Comparison of ENCODE assay signal across 9 mouse cellular contexts in genomic region chr8:123319522-123320164, GRCm38 (mm10). TPM values are rescaled to one million over a fixed set of nuclear protein-coding genes. Genes with fewer than 3 reads are reported as not detected.
A peak's percentile ranks its signal among the peaks of the same experiment; 100 is the strongest.
DNase-seq lines count a peak whose midpoint lies in the region; TF ChIP-seq lines count a peak whose summit lies in the region.
"Had no signal": no experiment of that assay in that cellular context is flagged by ENCODE, and none has a peak within 500 bp of the region (broad histone marks: within the 10 kb centered on the region; RNA-seq: fewer than 3 reads in every experiment).

No protein-coding gene starts in this region.

- TF ChIP-seq CTCF in layer of hippocampus, adult 2 months (conservative IDR thresholded peaks at IDR 0.05) = peak; percentile 81
- peak; percentile 48 to 69 (median 58) for TF ChIP-seq CTCF in MEL (IDR thresholded peaks at IDR 0.05 in 2 of 3, conservative IDR thresholded peaks at IDR 0.05 in 1 of 3; ENCODE audit: control insufficient read depth in 1 of 3, insufficient read depth in 1 of 3, low read depth in 2 of 3, low read length in 3 of 3, poor library complexity in 1 of 3, severe bottlenecking in 1 of 3)

- no peaks in the 10 kb centered on the region for H3K36me3 ChIP-seq in MEL (ENCODE audit: control insufficient read depth in 1 of 2, insufficient read depth in 2 of 2, low read length in 2 of 2)
- H3K36me3 ChIP-seq: neural tube, embryonic 12.5 days had no signal

- no peak for TF ChIP-seq POLR2A in MEL (IDR thresholded peaks at IDR 0.05; ENCODE audit: control insufficient read depth in 1 of 2, insufficient read depth in 1 of 2, low read depth in 1 of 2, low read length in 2 of 2, poor library complexity in 1 of 2)

- H3K4me1 ChIP-seq in MEL (ENCODE audit: control insufficient read depth in 1 of 2, insufficient read depth in 2 of 2, low read length in 2 of 2) = peaks cover 0 to 7% of the 10 kb centered on the region in 2 experiments; a peak in 2 of 4 replicates

- H3K9me3 ChIP-seq in MEL (replicated peaks; ENCODE audit: insufficient read depth, low read length) = no peaks in the 10 kb centered on the region
- H3K9me3 ChIP-seq: neural tube, embryonic 12.5 days had no signal

- intact Hi-C loops in heart, postnatal 14 days (cut with DNase I) = loop anchor here (2.0 to 5.0 kb wide), 2 partner anchors 41 to 103 kb away; partner anchors contain the start of gene Def8

- no peak overlapping the region for H3K4me3 ChIP-seq in layer of hippocampus, adult 2 months
- H3K4me3 ChIP-seq in MEL (ENCODE audit: control insufficient read depth in 1 of 2, insufficient read depth in 1 of 2, low read depth in 2 of 2, low read length in 2 of 2) = no peak overlapping the region; a peak in 1 of 4 replicates
- H3K4me3 ChIP-seq: neural tube, embryonic 12.5 days had no signal

- TF ChIP-seq RAD21 in MEL (IDR thresholded peaks at IDR 0.05; ENCODE audit: low read depth, low read length) = peak; percentile 43

- no peak for TF ChIP-seq EP300 in MEL (IDR thresholded peaks at IDR 0.05; ENCODE audit: low read depth in 1 of 2, low read length in 2 of 2)

- H3K9ac ChIP-seq in MEL (ENCODE audit: control insufficient read depth, low read depth, low read length, poor library complexity, severe bottlenecking) = no peak overlapping the region
- H3K9ac ChIP-seq: neural tube, embryonic 12.5 days had no signal

- peak in 1 of 2 experiments; percentile 54 for DNase-seq in layer of hippocampus, adult 2 months (ENCODE audit: low spot score in 2 of 2)
- no peak for DNase-seq in layer of hippocampus, adult 9-10 months (ENCODE audit: low spot score)
- DNase-seq in MEL (ENCODE audit: low read depth, low spot score) = peak; percentile 76
- DNase-seq in cerebellum, adult 11-12 months = peak; percentile 18
- peak; percentile 23 to 48 for DNase-seq in heart, postnatal 14 days
- DNase-seq in lung, postnatal 10 days = peak; percentile 62
- DNase-seq in telencephalon, adult 2 months (ENCODE audit: low read depth, low spot score) = peak; percentile 35
- DNase-seq in right cerebral cortex, adult 18-20 months = no peak

- no peak overlapping the region for H3K27ac ChIP-seq in layer of hippocampus, adult 2 months
- H3K27ac ChIP-seq in MEL (ENCODE audit: control insufficient read depth, low read depth, low read length) = no peak overlapping the region
- H3K27ac ChIP-seq: neural tube, embryonic 12.5 days had no signal

- no peaks in the 10 kb centered on the region for H3K27me3 ChIP-seq in MEL (ENCODE audit: control insufficient read depth in 1 of 2, insufficient read depth in 2 of 2, low read length in 2 of 2)
- H3K27me3 ChIP-seq: neural tube, embryonic 12.5 days had no signal

- H3K79me2 ChIP-seq in MEL (ENCODE audit: control insufficient read depth, insufficient read depth, low read length, poor library complexity) = peaks cover 5% of the 10 kb centered on the region; the same call in 1 of the 2 replicates

TF ChIP-seq in MEL, 35 proteins besides CTCF, POLR2A, EP300 and RAD21:
- no peak for TF ChIP-seq KAT2A (conservative IDR thresholded peaks at IDR 0.05; ENCODE audit: low read depth, low read length)
- TF ChIP-seq SMC3 (IDR thresholded peaks at IDR 0.05; ENCODE audit: low read depth, low read length) = peak; percentile 66
- TF ChIP-seq ZNF384 (IDR thresholded peaks at IDR 0.05; ENCODE audit: low read depth, low read length) = peak; percentile 85
- TF ChIP-seq SIN3A (IDR thresholded peaks at IDR 0.05; ENCODE audit: low read length) = peak; percentile 45; the same call in 1 of the 2 replicates
- no peak for TF ChIP-seq GABPA (IDR thresholded peaks at IDR 0.05; ENCODE audit: low read depth, low read length)
- TF ChIP-seq ZC3H11A (IDR thresholded peaks at IDR 0.05; ENCODE audit: low read depth, low read length) = peak; percentile 30; the same call in 1 of the 2 replicates
- peak; percentile 96 for TF ChIP-seq TBP (IDR thresholded peaks at IDR 0.05; ENCODE audit: low read depth, low read length)

RNA-seq across cellular contexts. Expression of gene Fanca, which starts 1.3 kb away (rescaled TPM):
- total RNA-seq in layer of hippocampus, adult 2 months (2021) = 1 to 10 TPM; 1.7 to 2.8 TPM
- total RNA-seq in MEL (2012; rRNA removed) = 22.9 and 32.2 TPM in 2 replicates
- polyA plus RNA-seq in MEL (2012; ENCODE audit: insufficient read depth in 1 of 2, insufficient read length in 2 of 2, low read depth in 1 of 2, low replicate concordance in 2 of 2, missing spikeins in 1 of 2) = 10 to 100 TPM in 1 of 2 experiments, not detected in 1; 75.9 TPM
- total RNA-seq in heart, postnatal 14 days (2021) = 1 to 10 TPM; 2.1 to 5.4 TPM

RNA-seq across cellular contexts. Expression of gene Spire2, which starts 12.9 kb away (rescaled TPM):
- 10 to 100 TPM; 15.8 to 17.4 TPM for total RNA-seq in layer of hippocampus, adult 2 months (2021)
- 1.1 and 2.8 TPM in 2 replicates for total RNA-seq in MEL (2012; rRNA removed)
- 1 to 10 TPM in 1 of 2 experiments, not detected in 1; 5.4 TPM for polyA plus RNA-seq in MEL (2012; ENCODE audit: insufficient read depth in 1 of 2, insufficient read length in 2 of 2, low read depth in 1 of 2, low replicate concordance in 2 of 2, missing spikeins in 1 of 2)
- under 1 TPM; 0.24 to 0.32 TPM for total RNA-seq in heart, postnatal 14 days (2021)

RNA-seq across cellular contexts. Expression of gene Tcf25, which starts 53.9 kb away (rescaled TPM):
- total RNA-seq in layer of hippocampus, adult 2 months (2021) = 100 to 1,000 TPM; 459 to 497 TPM
- 107 TPM in 2 replicates for total RNA-seq in MEL (2012; rRNA removed)
- polyA plus RNA-seq in MEL (2012; ENCODE audit: insufficient read depth in 1 of 2, insufficient read length in 2 of 2, low read depth in 1 of 2, low replicate concordance in 2 of 2, missing spikeins in 1 of 2) = 100 to 1,000 TPM in 1 of 2 experiments, not detected in 1; 327 TPM
- 100 to 1,000 TPM; 136 to 149 TPM for total RNA-seq in heart, postnatal 14 days (2021)

Comparison
In these comparisons a context has a peak if more than half of its experiments do, and no peak if none do; other contexts are left out.
1. DNase-seq: peak in MEL (single experiment), cerebellum, adult 11-12 months (single experiment), heart, postnatal 14 days (2 of 2), lung, postnatal 10 days (single experiment) and telencephalon, adult 2 months (single experiment); none in layer of hippocampus, adult 9-10 months (single experiment) and right cerebral cortex, adult 18-20 months (single experiment).